Mouse (Mus musculus): ENCODE results near the gene 2010300C02Rik. TPM values are rescaled to one million over a fixed set of nuclear protein-coding genes. Genes with fewer than 3 reads are reported as not detected.
A peak's percentile ranks its signal among the peaks of the same experiment; 100 is the strongest.
"Not testable (repeated sequence)": the region's sequence is repeated elsewhere in the genome, so short reads cannot be mapped to it uniquely, and the experiment has no call there.

Gene 2010300C02Rik
- polyA plus RNA-seq, 1 experiment from 2014 or later: 3.2 TPM

- no peaks in the 10 kb centered on the region for H3K4me1 ChIP-seq (replicated peaks)
- no peak overlapping the region for H3K4me3 ChIP-seq
- 47% methylated on average over 10 of the region's 10 CpGs for WGBS
- no peak for ATAC-seq (replicated peaks; ENCODE audit: insufficient number of reproducible peaks, insufficient read depth, low FRiP score, low read depth)
- no peaks in the 10 kb centered on the region for H3K9me3 ChIP-seq (replicated peaks)
- no peaks in the 10 kb centered on the region for H3K36me3 ChIP-seq
- H3K27ac ChIP-seq: no peak overlapping the region
- H3K9ac ChIP-seq: no peak overlapping the region
- H3K27me3 ChIP-seq: 0 out of 2 replicates have a peak, but pooled peaks cover 2% of the 10 kb centered on the region
- no peak overlapping the region for H3K4me2 ChIP-seq
These were observed 8.2 kb upstream of the 2010300C02Rik start for GRCm38 (mm10) chr1:37728053-37728452.

DNA sequence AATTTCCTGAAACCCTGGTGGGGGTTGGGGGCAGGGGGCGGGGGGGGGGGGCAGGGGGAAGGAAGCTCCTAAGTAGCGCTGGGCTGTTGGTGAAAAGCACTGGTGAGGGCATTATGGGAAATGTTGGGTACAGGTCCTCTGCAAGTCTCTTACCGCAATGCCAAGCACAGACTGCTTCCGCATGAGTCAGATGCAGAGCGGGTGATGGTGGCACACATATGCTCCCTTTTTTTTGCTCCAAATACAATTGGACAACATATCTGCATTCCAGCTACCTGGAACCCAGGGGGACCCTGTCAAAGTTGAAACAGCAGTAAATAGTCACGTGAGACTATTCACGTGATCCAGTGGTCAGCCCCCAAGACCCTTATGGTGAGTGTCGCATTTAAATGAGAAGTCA lies 7.3 kb upstream of the 2010300C02Rik start:
- Histone ChIP-seq H3K4me3 (no peak overlapping the region), H3K4me2 (no peak overlapping the region), H3K36me3 (no peaks in the 10 kb centered on the region), H3K27ac (no peak overlapping the region), H3K4me1 (replicated peaks) (no peaks in the 10 kb centered on the region), H3K9ac (no peak overlapping the region), H3K27me3 (0 out of 2 replicates have a peak, but pooled peaks cover 2% of the 10 kb centered on the region), H3K9me3 (replicated peaks) (no peaks in the 10 kb centered on the region)
- no peak for ATAC-seq (replicated peaks; ENCODE audit: insufficient number of reproducible peaks, insufficient read depth, low FRiP score, low read depth)
- WGBS: 80% methylated on average over 8 of the region's 8 CpGs

- H3K4me3 ChIP-seq: no peak overlapping the region
- WGBS: 50% methylated on average over 8 of the region's 8 CpGs
- no peaks in the 10 kb centered on the region for H3K4me1 ChIP-seq (replicated peaks)
- no peak for ATAC-seq (replicated peaks; ENCODE audit: insufficient number of reproducible peaks, insufficient read depth, low FRiP score, low read depth)
- 0 out of 2 replicates have a peak, but pooled peaks cover 5% of the 10 kb centered on the region for H3K27me3 ChIP-seq
- no peak overlapping the region for H3K27ac ChIP-seq
- no peaks in the 10 kb centered on the region for H3K9me3 ChIP-seq (replicated peaks)
- H3K4me2 ChIP-seq: no peak overlapping the region
- H3K9ac ChIP-seq: no peak overlapping the region
- H3K36me3 ChIP-seq: no peaks in the 10 kb centered on the region
These were observed 6.5 kb upstream of the 2010300C02Rik start for GRCm38 (mm10) chr1:37726426-37726825.

GRCm38 (mm10) chr1:37725880-37726279 lies 6.0 kb upstream of the 2010300C02Rik start:
- Histone ChIP-seq H3K4me2 (no peak overlapping the region), H3K9ac (no peak overlapping the region), H3K27ac (no peak overlapping the region), H3K4me1 (replicated peaks) (no peaks in the 10 kb centered on the region), H3K27me3 (0 out of 2 replicates have a peak, but pooled peaks cover 5% of the 10 kb centered on the region), H3K4me3 (no peak overlapping the region), H3K9me3 (replicated peaks) (no peaks in the 10 kb centered on the region), H3K36me3 (no peaks in the 10 kb centered on the region)
- WGBS: 56% methylated on average over 12 of the region's 12 CpGs
- ATAC-seq (replicated peaks; ENCODE audit: insufficient number of reproducible peaks, insufficient read depth, low FRiP score, low read depth): no peak

GRCm38 (mm10) chr1:37721092-37721491 lies 1.2 kb upstream of the 2010300C02Rik start:
- no peak overlapping the region for H3K27ac ChIP-seq
- peaks cover 9% of the 10 kb centered on the region for H3K4me1 ChIP-seq (replicated peaks)
- 63% methylated on average over 5 of the region's 5 CpGs for WGBS
- H3K4me2 ChIP-seq: no peak overlapping the region
- ATAC-seq (replicated peaks; ENCODE audit: insufficient number of reproducible peaks, insufficient read depth, low FRiP score, low read depth): no peak
- peaks cover 19% of the 10 kb centered on the region for H3K27me3 ChIP-seq
- no peaks in the 10 kb centered on the region for H3K36me3 ChIP-seq
- no peak overlapping the region for H3K9ac ChIP-seq
- no peak overlapping the region for H3K4me3 ChIP-seq
- H3K9me3 ChIP-seq (replicated peaks): no peaks in the 10 kb centered on the region

- H3K27me3 ChIP-seq: peaks cover 16% of the 10 kb centered on the region
- peak overlapping the region; percentile 64 for H3K9ac ChIP-seq
- no peaks in the 10 kb centered on the region for H3K36me3 ChIP-seq
- H3K4me1 ChIP-seq (replicated peaks): peaks cover 9% of the 10 kb centered on the region
- peak overlapping the region; percentile 57 for H3K27ac ChIP-seq
- ATAC-seq (replicated peaks; ENCODE audit: insufficient number of reproducible peaks, insufficient read depth, low FRiP score, low read depth): peak; percentile 57
- H3K9me3 ChIP-seq (replicated peaks): no peaks in the 10 kb centered on the region
- peak overlapping the region; percentile 99 for H3K4me2 ChIP-seq
- 5% methylated on average over 49 of the region's 49 CpGs for WGBS
- peak overlapping the region; percentile 67 for H3K4me3 ChIP-seq
These were observed 708 bp downstream of the 2010300C02Rik start for GRCm38 (mm10) chr1:37719030-37719723.

- WGBS: 63% methylated on average over 7 of the region's 7 CpGs
- peaks cover 16% of the 10 kb centered on the region for H3K27me3 ChIP-seq
- H3K27ac ChIP-seq: no peak overlapping the region
- ATAC-seq (replicated peaks; ENCODE audit: insufficient number of reproducible peaks, insufficient read depth, low FRiP score, low read depth): no peak
- H3K36me3 ChIP-seq: no peaks in the 10 kb centered on the region
- H3K4me2 ChIP-seq: no peak overlapping the region
- peaks cover 9% of the 10 kb centered on the region for H3K4me1 ChIP-seq (replicated peaks)
- 0 out of 2 replicates have a peak overlapping the region, but pooled peaks have one; percentile 67 for H3K4me3 ChIP-seq
- H3K9me3 ChIP-seq (replicated peaks): no peaks in the 10 kb centered on the region
- H3K9ac ChIP-seq: no peak overlapping the region
These were observed 1.4 kb downstream of the 2010300C02Rik start for GRCm38 (mm10) chr1:37718516-37718915.

GRCm38 (mm10) chr1:37717415-37718195 lies 2.3 kb downstream of the 2010300C02Rik start:
- Histone ChIP-seq H3K4me3 (no peak overlapping the region), H3K27ac (no peak overlapping the region), H3K36me3 (no peaks in the 10 kb centered on the region), H3K9me3 (replicated peaks) (no peaks in the 10 kb centered on the region), H3K9ac (no peak overlapping the region), H3K4me1 (replicated peaks) (peaks cover 9% of the 10 kb centered on the region), H3K27me3 (peaks cover 16% of the 10 kb centered on the region), H3K4me2 (no peak overlapping the region)
- WGBS: 68% methylated on average over 14 of the region's 14 CpGs
- ATAC-seq (replicated peaks; ENCODE audit: insufficient number of reproducible peaks, insufficient read depth, low FRiP score, low read depth): no peak

- H3K9me3 ChIP-seq (replicated peaks); H3K36me3 ChIP-seq; H3K9ac ChIP-seq; H3K4me3 ChIP-seq; H3K27ac ChIP-seq; H3K27me3 ChIP-seq; ATAC-seq (replicated peaks; ENCODE audit: insufficient number of reproducible peaks, insufficient read depth, low FRiP score, low read depth); H3K4me2 ChIP-seq; H3K4me1 ChIP-seq (replicated peaks): not testable (repeated sequence)
- 45% methylated on average over 4 of the region's 4 CpGs for WGBS
These were observed 7.5 kb downstream of the 2010300C02Rik start for GRCm38 (mm10) chr1:37712357-37712737.

DNA sequence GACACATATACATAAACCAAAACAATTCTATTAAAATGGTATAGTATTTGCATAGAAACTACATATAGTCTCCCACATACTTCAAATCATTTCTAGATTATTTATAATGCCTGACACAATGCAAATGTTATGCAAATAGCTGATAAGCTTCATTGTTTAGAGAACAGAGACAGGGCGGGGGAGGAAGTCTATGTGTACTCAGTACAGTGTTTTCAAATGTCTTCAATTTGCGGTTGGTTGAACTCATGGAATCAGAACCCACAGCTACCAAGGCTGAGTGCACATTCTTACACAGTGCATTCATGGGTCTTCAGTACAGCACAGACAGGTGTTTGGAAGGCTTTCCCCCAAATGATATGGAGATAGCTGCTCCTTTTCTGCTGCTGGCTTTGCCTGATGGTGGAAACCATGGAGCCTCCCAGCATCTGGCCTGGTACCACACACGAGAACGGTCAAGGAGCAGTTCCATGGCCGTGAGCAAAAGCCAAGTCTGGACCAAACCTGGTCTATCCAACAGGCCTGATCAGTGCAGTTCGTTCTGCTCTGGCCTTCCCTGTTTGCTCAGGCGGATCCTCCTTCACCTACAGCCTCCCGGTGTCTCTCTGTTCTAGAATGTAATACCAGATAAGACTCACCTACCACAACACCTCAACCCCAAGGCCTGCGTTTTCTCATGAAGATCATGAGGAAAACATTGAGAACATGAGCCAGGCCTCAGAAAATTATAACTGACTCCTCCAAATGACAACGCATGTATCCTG lies 8.1 kb downstream of the 2010300C02Rik start:
- no peaks in the 10 kb centered on the region for H3K9me3 ChIP-seq (replicated peaks)
- no peak overlapping the region for H3K4me3 ChIP-seq
- no peak overlapping the region for H3K27ac ChIP-seq
- H3K4me1 ChIP-seq (replicated peaks): no peaks in the 10 kb centered on the region
- H3K36me3 ChIP-seq: no peaks in the 10 kb centered on the region
- no peak overlapping the region for H3K9ac ChIP-seq
- H3K4me2 ChIP-seq: no peak overlapping the region
- WGBS: 82% methylated on average over 10 of the region's 10 CpGs
- H3K27me3 ChIP-seq: no peaks in the 10 kb centered on the region
- ATAC-seq (replicated peaks; ENCODE audit: insufficient number of reproducible peaks, insufficient read depth, low FRiP score, low read depth): no peak

- Histone ChIP-seq H3K27me3 (no peaks in the 10 kb centered on the region), H3K36me3 (no peaks in the 10 kb centered on the region), H3K9ac (no peak overlapping the region), H3K9me3 (replicated peaks) (no peaks in the 10 kb centered on the region), H3K4me1 (replicated peaks) (no peaks in the 10 kb centered on the region), H3K4me2 (no peak overlapping the region), H3K4me3 (no peak overlapping the region), H3K27ac (no peak overlapping the region)
- 86% methylated on average over 5 of the region's 5 CpGs for WGBS
- ATAC-seq (replicated peaks; ENCODE audit: insufficient number of reproducible peaks, insufficient read depth, low FRiP score, low read depth): no peak
These were observed 8.8 kb downstream of the 2010300C02Rik start for GRCm38 (mm10) chr1:37711082-37711481.

Measured in heart, embryonic 15.5 days (tissue).